Mouse (Mus musculus) right cerebral cortex, postnatal 4 days (tissue): ENCODE results near the gene Mprip.

Experiments
- DNase-seq: peaks from one replicate; pipeline ENCODE4 v3.0.0-alpha.2; 2022

The Mprip gene

DNA sequence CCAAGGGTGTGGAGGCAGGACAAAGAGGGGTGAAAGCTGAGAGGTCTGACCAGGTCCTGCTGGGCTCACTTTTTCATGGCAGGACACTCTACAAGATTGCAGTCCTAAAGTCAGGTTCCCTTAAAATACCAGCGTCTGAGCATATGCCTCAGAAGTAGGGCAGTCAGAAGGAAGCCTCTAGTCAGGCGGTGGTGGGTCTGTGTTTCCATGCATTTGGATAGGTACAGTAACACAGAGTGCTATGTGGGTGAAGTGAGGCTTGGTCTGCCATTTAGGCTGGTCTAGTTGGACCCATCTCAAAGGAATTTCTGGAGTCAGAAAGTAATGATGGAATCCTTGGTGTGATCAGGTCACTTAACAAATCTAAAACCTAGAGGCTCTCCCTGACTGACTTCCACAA is 108.2 kb downstream of the Mprip start:
- DNase-seq, result no peak

DNA sequence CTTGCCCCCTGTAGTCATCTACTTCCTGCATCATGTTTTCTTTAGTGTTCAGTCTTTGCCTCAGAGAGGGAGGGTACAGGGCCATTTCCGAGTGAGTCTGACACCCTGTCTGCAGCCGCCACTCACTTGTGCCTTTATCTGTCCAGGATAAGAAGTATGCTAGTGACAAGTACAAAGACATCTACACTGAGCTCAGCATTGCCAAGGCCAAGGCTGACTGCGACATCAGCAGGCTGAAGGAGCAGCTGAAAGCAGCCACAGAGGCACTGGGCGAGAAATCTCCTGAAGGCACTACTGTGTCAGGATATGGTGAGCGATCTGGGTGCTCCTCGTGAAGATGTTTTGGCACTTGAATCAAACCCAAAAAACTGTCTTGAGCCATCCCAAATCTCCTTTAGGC is 108.6 kb downstream of the Mprip start:
- no peak for DNase-seq

DNA sequence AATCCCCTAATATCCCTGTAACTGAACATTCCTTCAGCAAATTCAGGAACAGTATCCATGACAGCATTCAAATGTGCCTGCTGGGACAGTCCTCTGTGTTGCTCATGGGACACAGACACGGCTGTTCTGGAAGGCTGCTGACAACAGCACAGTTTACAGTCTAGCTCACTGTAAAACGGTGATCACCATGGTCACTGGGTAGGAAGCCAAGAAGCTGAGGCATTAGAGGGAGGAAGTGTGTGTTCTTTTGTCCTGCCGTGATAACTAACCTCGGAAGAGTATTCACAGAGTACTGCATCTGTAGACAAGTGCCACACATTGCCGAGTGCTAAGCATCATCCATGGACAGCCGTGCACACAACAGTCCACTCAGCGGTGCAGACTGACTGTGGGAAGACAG is 109.6 kb downstream of the Mprip start:
- no peak for DNase-seq

DNA sequence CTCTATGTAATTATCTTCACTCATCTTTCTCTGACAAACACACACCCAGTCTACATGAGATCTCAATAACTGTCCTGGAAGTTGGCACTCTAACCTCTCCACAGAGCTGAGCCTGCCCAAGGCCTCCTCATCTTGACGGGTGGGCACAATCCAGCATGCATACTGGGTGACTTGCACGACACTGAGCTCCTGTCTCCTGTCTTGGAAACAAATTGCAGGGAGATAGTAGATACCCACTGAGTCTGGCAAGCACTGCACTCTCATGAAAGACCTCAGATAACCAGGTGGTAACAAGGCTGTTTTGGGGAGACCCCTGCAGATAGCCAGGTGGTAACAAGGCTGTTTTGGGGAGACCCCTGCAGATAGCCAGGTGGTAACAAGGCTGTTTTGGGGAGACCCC is 111.2 kb downstream of the Mprip start:
- DNase-seq, result no peak

DNA sequence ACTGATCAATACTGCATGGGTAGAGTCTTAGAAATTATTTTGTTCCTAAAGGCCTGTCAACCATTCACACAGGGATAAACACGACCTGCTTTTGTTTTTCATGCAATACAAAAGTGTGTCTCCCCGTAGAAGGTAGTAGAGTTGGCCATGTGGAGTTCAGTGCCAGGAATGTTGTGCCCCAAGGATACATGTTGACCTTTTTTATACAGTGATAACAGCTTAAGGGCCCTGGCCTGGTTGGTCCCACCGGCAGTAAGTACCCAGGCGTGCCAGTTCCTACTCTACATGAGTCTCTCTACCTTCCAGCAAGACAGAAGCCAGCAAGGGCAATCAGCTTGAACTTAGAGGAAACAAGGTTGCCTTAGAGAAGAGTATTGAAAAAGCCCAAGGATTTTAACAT is 111.8 kb downstream of the Mprip start:
- DNase-seq, result no peak

DNA sequence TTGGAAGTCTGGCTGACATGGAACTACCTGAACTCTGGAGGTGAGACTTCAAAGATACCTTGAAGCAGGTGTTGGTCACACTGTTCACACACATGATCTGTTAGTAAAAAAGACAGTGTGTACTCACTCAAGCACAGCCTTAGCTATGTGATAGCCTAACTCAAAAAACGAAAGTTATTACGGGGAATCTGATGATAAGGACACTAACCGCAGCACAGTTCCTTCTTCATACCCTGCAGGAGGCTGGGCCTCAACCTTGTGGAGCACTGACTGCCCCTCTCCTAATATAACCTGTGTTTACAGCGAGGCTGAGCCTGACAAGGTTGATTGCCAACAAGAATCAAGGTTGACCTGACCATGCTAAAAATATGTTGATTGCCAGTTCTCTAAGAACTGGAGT is 113.4 kb downstream of the Mprip start:
- DNase-seq, result no peak

DNA sequence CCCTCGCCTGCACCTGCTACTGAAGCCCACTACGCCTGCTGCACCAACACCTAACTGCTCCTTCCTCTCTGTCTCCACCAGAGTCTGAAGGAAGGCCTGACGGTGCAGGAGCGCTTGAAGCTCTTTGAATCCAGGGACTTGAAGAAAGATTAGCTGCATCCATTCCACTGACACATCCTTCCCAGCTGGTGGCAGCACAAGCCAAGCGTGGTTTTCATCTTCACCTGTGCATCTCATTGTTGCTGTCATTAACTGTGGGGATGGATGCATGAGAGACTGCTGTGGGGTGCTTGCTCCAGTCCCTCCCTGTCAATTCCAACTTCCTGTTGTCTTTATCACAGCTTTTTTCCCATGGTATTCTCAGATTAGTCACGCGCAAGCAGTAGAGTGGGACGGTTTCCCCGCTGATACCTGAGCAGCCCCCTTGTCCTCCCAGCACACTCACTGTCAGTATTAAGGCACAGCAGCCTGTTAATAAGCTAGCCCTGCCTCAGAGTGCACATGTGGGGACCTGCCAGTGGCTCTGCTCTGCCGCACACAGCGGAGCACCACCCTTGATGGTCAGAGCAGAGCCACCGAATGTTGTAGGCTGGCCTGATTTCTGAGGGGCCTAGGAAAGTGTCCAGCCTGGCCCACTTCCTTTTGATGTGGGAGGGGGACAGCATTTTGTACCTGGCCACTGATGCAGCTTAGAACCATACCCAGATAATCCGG is 114.5 kb downstream of the Mprip start:
- no peak for DNase-seq

DNA sequence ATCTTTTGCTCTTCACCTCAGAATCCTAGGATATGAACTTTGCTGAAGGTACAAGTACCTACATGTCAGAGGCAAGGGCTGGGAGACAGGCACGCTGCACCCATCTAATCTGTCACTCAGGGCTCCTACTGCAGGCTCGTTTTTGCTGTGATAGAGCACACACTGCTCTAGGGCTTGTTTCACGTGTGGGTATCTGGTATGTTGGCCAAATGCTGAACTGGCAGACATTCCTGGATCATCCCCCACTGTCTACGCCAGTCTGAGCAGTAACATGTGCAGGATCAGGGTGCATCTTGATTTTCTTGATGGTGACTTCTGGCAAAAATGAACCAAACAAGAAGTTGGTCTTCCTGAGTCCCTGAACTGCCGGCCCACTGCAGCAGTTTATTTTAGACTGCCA is 116.2 kb downstream of the Mprip start:
- no peak for DNase-seq

DNA sequence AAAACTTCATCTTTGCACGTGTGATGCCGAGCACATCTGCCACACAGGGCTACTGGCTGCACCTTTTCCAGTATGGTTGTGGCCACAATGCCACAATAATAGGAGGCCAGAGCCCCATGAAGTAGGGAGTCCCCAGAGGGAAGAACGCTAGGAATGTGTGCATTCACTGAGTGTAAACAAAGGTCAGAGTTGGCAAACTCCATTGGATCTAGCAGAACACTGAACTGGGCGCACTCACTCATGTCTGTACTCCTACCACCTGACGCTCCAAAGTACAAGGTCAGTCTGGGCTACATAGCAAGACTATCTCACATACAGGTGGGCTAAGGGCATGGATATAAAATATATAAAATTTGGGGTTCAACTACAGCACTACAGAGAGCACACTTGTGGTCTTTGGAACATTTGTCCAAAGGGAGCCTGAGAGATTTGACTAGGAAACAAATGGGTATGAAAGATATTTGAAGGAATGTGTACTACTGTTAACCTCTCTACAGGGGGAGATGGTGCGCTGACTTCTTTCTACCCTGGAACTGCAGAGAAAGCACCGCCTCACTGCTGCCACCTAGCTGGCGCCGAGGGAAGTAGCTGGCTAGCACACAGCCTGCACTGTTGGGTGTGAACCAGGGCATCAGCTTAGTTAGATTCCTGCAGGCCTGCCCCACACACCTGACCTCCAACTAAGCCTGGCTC is 117.2 kb downstream of the Mprip start:
- DNase-seq, result peak; percentile 78

DNA sequence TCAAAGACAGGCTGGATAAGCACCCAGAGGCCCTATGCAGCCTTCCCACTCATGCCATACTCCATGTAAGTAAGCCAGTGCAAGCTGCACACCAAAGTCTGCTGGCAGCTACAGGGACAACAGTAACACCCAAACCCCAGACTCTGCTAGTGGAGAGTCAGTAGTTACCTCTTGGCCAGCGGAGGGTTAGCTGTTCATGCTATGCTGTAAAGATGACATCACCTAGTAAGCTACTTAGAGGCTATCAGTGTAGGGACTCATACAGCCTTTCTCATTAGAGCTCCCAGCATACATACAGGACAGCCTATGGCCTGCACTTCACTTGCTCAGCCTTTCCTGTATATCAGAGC is 117.7 kb downstream of the Mprip start:
- no peak for DNase-seq

DNA sequence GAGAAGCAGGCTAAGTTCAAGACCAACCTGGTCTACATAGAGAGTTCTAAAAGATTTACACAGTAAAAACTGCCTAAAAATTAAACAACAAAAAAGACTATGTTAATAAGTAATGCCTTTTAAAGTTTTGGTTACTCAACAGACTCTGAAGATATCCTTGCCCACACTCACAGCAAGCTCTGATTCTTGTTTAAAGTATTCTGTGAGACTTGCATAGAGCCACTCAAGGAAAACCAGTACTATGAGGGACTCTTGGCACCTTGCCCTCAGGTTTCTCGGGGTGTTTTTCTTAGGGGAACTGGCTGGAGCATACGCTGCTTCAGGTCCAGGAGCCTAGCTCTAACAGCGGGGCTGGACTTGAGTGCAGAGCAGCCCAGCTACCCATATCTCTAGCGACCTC is 118.3 kb downstream of the Mprip start:
- DNase-seq, result no peak

DNA sequence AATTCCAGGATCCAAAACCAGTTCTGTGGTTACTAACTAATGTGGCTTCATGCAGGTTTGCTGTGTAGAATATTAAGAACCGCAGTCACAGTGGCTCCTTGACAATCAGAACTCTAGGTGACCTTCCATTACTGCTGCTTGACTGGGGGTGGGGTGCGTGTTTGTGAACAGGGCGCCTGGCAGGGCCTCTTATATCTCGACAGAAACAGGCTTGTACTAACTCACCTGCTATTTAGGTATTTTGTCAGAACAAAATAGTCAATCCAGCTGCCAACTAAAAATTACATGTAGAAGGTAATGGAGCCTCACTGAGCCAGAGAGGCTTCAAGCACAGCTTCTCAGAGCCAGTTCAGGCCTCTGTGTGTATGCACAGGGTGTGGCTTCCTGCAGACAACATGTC is 119.1 kb downstream of the Mprip start:
- no peak for DNase-seq

DNA sequence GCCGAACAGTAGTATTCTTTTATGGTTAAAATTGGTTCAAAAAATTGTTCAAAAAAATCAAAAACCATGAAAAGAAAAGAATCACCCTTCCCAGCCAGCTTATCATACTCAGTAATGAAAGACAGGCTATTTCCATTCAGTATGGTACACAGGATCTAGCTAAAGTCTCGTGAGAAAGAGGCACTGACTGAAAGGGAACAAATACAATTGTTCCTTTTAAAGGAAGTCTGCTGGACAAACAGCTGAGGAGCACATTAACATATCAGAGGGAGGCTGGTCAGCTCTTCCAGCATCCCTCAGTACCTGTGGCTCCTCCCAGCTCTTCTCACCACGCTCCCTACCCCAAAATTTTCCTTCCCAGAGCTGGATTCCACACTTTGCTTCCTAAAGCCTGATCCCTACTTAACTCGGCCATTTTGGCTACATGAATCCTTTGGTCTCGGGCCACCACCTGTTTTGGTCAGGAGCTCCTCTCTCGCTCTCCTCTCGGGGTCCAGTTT is 121.0 kb downstream of the Mprip start:
- no peak for DNase-seq

DNA sequence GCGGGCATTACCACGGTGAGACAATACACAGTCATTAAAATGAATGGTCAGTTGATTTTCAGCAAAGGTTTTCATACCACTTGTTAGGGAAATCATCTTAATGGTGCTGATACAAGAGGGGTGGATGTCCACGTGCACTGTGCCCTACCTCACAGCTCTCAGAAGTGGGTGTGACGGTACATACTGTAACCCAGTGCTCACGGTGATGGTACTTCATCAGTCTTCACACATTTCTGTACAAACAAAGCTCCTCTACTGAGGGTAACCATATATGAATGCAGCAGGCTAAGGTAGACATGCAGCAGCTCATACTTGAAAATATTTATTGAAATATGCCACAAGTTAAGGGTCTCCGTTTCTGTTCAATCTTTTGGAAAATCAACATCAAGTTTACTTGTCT is 122.5 kb downstream of the Mprip start:
- no peak for DNase-seq

DNA sequence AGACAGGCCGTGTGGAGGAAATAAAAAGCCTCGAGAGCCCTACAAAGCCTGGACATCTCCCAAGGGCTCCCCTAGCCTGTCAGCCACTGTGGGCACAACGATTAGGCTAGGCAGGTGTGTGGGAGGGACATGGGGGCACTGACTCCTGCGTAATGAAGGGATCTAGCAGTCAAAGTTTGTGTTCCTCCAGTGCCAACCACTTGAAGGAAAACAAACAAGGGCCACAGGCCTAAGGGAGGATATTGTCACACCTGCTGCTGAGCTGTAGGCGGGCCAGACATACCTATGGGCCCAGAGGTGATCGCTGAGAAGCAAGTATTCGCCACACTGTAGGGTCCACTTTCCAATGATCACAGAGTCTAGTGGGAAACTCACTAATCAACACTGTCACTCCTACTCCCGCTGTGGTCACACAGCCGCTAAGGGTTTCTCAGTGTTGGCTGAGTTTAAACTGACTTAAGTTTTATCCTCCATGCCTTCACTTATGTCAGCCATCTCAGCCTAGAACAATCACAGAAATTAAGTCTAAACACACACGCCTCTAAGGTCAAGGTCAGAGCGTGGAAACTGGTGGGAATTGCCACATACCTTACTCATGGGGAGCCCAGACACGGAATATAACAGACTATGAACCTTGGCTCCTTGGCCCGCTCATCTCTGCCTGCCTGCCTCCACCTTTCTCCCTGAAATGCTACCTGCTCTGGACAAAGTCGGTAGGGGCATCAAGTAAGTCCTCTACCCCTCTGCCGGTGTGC is 125.5 kb downstream of the Mprip start:
- no peak for DNase-seq

DNA sequence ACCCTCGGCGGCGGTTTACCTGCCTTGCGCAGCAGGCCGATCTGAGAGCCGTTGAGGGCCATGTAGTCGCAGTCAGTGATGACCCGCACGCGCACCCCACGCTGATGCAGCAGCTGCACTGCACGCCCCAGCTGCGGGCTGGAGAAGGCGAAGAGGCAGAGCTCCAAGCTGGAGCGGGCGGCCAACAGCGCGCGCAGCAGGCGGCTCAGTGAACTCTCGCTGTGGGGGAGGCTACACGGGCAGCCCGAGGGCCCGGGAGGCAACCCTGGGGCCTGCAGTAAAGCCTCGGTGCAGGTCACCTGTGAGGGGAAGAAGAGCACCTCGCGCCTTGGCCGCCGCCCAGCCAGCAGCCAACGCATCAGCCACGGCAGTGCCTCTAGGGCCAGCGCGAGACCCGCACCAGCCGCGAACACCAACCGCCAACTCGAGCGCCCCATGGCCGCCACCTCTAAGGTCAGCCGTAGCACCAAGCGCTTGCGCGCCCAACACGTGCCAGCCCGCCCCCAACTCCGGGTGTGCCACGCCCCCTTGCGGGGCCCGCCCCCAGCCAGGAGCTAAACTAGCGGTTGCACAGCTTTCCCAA is 126.2 kb downstream of the Mprip start, which contains the start of gene Pld6:
Gene Pld6, minus strand, starts transcription at position 447 of the 583 bp plus-strand sequence.
- DNase-seq, result peak; percentile 53

DNA sequence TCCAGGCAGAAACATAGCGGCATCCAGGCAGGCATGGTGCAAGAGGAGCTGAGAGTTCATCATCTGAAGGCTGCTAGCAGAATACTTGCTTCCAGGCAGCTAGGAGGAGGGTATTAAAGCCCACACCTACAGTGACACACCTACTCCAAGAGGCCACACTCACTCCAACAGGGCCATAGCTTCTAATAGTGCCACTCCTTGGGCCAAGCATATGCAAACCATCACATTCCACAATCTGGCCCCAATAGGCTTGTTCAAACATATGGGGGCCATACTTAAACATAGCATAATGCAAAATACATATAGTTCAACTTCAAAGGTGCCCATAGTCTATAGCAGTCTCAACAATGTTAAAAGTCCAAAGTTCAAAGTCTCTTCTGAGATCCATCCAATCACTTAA is 128.2 kb downstream of the Mprip start:
- no peak for DNase-seq

DNA sequence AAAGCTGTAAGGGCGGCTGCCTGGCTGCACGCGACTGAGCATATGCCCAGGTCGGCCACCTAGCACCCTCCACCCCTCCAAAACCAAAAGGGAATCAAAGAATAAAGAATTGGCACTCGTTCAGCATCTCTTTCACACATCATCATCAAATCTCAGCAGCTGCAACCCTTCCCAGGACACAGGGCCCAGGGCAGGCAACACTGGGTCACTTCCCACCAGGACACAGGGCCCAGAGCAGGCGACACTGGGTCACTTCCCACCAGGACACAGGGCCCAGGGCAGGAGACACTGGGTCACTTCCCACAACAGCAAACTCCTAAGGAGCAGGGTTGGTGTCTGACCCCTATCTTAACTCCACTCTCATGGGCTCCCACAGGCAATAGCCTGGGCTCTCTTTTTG is 132.3 kb downstream of the Mprip start:
- no peak for DNase-seq

DNA sequence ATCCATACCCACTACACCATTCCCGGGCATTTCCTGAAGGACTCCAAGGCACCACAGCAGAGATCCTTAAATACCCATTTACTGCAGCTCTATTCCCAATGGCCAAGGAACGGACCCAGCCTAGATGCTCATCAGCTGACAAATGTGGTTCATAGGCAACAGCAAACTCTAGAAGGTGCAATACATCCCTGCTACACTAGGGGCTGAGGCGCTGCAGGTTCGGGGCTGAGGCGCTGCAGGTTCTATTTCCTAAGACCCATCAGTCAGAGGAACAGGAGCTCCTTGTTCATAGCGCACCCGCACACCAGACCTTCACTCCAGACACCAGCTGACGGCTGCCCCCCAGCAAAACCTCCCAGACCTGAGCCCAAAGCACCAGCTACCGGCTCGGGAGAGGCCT is 139.3 kb downstream of the Mprip start:
- no peak for DNase-seq

DNA sequence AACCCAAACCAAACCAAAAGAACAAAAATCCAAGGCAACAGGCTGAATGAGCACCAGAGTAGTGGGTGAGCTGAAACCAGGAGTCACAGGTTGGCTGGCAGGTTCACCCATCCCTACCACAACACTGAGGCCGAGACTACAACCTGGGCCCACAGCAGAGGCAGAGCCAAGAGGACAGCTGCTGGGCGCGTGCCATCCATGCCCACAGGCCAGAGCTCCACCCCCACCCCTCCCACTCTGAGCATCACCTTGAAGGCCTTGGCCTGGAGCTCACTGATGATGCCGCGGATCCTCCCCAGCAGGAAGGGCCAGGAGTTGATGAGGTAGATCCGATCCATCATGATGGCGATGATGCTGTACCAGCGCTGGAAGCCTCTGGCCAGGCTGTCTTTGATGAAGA is 140.8 kb downstream of the Mprip start:
- DNase-seq, result no peak

DNA sequence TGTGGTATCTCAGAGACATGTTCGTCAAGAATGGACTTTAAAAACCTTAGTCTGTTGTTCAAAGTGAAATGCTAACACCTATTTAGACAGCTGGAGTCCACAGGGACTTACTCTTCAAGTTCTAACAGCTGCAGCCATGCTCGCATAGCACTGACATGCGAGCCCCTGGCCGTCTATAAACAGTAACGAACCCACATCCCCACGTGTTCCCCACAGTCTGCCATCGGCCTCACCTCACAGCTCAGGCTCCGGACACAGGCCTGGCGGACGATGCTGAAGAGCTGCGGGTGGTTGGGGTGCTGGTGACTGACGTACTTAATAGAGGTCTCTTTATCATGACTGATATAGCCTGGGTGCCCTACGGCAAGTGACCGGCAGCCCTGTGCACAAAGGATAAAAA is 142.4 kb downstream of the Mprip start:
- DNase-seq, result no peak

DNA sequence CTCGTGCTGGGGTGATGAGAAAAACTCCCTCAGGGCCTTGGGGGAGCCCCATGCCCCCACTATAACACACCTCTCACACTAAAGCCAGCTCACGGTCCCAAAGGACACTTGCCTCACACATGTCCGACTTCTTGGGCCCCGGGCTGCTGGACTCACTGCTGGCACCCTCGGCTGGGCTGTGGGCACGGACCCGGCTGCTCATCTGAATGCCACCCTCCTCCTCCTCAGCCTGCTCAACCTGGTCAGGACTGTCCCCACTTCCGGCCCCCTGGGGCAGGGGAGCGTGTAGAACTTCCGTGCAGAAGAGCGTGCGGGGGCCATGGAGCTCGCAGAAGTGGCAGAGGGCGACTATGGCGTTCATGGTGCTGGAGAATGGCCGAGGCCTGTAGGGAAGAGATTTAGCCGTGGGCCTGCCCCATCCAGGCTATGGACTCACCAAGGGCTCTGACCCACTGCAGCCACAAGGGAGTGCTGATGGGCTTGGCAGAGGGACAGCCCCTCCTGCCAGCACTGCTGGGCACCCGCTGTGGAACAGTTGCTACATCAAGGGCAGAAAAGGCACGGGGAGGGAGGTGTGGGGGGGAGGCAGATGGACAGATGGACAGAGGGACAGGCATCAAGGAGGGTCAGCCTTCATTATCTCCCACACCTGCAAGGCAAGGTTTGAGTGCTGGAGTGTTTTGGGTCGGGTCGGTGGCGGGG is 143.5 kb downstream of the Mprip start:
- no peak for DNase-seq

DNA sequence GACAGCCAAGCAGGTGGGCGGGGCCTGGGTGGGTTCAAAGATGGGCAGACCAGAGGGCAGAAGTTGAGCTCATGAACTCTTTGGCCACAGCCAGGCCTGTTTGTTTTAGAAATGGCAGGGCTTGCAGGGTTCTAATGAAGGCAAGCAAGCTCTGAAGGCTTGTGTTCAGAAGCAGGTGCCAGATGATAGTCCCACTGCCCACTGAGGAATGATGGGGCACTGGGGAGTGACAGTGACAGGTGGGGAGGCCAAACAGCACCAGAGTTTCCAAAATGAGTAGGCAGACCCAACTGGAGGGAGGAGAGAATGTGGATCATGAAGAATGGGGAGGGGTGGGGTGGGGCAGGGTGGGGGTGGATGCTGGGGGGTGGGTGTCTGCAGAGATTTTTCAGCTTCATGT is 144.2 kb downstream of the Mprip start:
- no peak for DNase-seq
